Mouse (Mus musculus) cerebral cortex, adult 2 months (tissue): ENCODE measurements around the gene Rrm1.

ENCODE experiments used
- WGBS: fragments of 180-500 bp; shearing (Covaris S2); methylation state at CpG from one replicate; pipeline ENCODE4 v1.1.7; 2018; 5-methylcytosine and 5-hydroxymethylcytosine counted together

Gene Rrm1

DNA sequence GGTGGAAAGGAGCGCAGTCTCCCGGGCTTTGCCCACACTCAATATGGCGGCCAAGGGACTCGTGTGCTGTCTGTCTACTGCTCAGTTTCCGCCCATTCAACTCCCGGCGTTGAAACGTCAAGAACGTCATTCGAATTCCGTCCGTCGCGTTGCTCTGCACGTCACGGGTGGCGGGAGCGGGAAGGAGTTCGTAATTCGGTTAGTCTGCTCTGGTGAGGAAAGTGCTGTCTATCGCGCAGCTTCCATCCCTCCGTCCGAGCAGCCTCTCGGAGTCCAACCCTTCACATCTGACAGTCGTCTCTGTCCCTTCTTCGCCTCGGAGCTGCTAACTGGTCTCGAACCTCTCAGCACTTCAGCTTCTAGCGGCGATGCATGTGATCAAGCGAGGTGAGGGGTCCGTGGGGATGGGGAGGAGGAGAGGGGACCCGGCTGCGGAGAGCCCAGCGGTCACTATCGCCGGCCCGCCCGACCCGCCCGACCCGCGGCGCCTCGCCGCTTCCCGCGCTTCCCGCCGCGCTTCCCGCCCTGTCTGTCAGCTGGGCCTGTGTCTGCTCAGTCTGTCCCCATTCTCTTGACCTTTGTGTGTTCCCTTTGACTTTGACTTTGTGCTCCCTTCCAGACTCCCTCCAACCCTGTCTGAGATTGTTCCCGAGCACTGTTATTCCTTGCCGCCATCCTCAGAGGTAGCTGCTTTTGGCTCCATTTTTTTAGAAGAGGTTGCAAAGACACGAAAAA is at the start of gene Rrm1:
Rrm1 (plus strand) TSS at position 39 of the 735 bp plus-strand sequence.
- under 1% methylated on average over 56 of the region's 56 CpGs for WGBS

GRCm38 (mm10) chr7:102393898-102394297 is 47.6 kb upstream of the Rrm1 start:
- WGBS, result 87% methylated on average over 2 of the region's 2 CpGs

DNA sequence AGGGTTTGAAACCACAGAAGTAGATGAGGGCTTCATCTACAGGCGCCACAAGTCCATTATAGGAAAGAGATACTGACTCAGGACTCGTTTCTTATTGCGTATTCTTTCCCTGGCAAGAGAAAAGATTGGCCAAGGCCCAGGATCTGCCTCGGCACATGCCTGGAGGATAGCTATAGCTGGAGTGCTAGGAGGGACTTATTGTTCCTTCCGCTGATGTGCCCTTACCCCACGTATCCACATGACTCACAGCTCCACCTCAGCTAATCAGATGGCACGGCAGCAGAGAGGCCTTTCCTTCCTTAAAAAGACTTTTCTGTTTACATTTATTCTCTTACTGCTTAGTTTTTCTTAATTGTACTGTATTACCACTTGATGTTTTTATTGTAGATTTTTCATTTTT is 45.6 kb upstream of the Rrm1 start:
- 51% methylated on average over 7 of the region's 7 CpGs for WGBS

GRCm38 (mm10) chr7:102396331-102396730 is 45.2 kb upstream of the Rrm1 start:
- WGBS, result 94% methylated on average over 3 of the region's 3 CpGs

GRCm38 (mm10) chr7:102399180-102399731 is 42.2 kb upstream of the Rrm1 start:
- WGBS, result 73% methylated on average over 3 of the region's 3 CpGs

GRCm38 (mm10) chr7:102404118-102404517 is 37.4 kb upstream of the Rrm1 start:
- 98% methylated on average over 2 of the region's 2 CpGs for WGBS

DNA sequence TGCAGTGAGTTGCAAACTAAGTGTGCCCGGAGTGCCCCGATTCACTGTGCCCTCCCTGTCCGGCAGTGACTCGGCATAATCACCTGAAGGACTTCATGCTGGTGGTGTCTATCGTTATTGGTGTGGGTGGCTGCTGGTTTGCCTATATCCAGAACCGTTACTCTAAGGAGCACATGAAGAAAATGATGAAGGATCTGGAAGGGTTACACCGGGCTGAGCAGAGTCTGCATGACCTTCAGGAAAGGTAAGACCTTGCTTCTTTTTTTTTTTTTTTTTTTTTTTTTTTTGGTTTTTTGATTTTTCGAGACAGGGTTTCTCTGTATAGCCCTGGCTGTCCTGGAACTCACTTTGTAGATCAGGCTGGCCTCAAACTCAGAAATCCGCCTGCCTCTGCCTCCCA is 26.2 kb upstream of the Rrm1 start:
- WGBS, result 88% methylated on average over 9 of the region's 9 CpGs

DNA sequence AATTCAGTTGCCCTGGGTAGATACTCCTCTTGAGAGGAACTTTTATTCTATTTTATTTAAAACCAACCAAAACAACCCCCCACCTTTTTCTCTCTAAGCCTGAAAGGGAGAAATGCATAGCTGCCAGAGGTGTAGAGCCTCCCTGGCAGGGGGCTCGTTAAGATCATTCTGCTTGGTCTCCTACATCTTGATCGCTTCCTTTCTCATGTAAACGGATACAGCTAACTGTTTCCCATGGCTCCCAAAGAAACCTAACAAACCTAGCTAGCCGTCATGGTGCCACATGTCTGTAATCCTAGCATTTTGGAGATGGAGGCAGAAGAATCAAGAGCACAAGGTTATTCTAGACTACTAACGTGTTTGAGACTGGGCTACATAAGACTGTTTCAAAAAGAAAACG is 25.7 kb upstream of the Rrm1 start:
- 80% methylated on average over 6 of the region's 6 CpGs for WGBS

DNA sequence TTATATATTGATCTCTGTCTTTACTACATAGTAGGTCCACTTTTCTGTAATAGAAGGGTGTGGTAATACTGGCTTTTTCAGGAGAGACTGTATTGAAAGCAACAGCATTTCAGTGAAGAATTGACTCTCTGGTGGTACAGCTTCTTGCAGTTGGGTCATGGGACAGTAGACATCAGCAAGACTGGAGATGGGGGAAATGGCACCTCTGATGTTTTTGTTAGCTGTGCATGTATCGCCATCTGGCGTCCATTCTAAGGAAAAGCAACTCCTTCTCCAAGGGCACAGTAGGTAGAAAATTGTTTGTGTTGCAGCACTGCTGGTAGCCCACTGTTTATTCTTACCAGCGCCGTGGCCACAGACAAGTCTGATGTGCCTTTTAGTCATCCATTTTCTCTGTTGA is 24.1 kb upstream of the Rrm1 start:
- WGBS, result 2% methylated on average over 4 of the region's 4 CpGs

- WGBS, result 97% methylated on average over 2 of the region's 2 CpGs
These were observed 19.5 kb upstream of the Rrm1 start for GRCm38 (mm10) chr7:102422036-102422435.

- WGBS, result 60% methylated on average over 6 of the region's 6 CpGs
These were observed 15.4 kb upstream of the Rrm1 start for GRCm38 (mm10) chr7:102425933-102426685.

GRCm38 (mm10) chr7:102434344-102434743 is 7.2 kb upstream of the Rrm1 start:
- 85% methylated on average over 2 of the region's 2 CpGs for WGBS

GRCm38 (mm10) chr7:102440822-102441656 is 456 bp upstream of the Rrm1 start:
- WGBS, result 49% methylated on average over 15 of the region's 15 CpGs

DNA sequence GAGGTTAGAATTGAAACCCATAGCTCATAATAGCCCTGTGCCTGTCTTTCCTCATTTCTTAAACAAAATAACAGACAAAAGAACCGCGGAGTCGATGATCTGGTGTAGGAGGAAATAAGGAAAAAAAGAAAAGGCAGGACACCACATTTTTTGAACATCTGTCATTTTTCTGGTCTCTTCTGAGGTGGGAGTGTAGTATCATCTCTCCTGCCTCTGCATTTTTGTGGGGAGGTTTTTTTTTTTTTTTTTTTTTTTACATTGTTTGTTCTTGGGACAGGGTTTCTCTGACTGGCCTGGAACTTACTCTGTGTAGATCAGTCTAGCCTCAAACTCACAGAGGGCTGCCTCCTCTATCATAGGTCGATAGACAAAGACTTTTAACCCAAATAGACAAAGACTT is 937 bp downstream of the Rrm1 start:
- 2% methylated on average over 4 of the region's 4 CpGs for WGBS

DNA sequence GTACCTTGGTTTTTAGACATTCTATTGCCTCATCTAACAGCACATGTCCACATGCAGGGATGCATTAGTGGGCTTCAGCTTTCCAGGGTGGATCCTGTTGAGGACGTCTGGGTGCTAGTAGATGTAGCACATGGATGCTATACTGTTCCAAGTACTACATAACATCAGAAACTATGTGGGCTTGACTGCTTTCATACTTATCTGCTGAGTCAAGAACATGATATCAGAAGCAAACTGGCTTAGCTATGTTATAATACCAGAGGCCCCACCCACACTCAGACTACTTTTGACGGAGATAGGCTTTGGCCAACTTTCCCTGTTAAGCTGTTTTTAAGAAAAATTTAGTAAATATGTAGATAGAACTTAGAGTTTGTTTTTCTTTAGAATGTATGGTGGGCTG is 2.8 kb downstream of the Rrm1 start:
- 90% methylated on average over 2 of the region's 2 CpGs for WGBS

DNA sequence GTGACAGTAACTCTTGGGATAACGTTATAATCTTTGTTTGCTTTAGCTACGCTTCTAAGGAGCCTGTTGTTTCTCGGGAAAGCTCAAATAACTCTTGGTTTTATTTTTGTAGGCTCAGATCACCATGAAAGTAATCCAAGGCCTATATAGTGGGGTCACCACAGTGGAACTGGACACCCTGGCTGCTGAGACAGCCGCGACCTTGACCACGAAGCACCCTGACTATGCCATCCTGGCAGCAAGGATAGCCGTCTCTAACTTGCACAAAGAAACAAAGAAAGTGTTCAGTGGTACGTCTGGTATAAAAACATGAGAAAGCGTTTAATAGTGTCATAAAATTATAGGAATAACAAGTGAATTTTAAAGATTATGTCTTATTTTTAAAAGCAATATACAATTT is 4.9 kb downstream of the Rrm1 start:
- WGBS, result 92% methylated on average over 9 of the region's 9 CpGs

GRCm38 (mm10) chr7:102458618-102459380 is 17.3 kb downstream of the Rrm1 start:
- 82% methylated on average over 5 of the region's 5 CpGs for WGBS

GRCm38 (mm10) chr7:102467566-102467965 is 26.1 kb downstream of the Rrm1 start:
- WGBS, result 86% methylated on average over 8 of the region's 8 CpGs

DNA sequence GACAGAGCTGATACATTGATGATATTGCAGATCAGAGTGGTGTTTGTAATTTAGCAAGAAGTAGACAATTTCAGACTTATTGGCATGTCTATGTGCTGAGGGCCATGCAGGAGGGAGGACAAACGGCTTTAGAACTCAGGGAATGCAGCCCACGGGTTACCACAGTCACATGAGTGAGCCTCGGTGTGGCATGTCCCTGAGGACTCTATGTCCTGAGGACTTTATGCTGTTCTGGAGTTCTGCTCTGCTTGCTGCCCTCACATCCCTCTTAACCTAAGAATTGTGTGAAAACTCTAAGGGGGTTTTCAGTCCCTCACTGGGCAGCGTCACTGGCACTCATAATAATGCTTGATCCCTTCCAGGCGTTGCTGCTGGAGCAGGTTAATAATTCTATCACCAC is 31.2 kb downstream of the Rrm1 start:
- WGBS, result 82% methylated on average over 5 of the region's 5 CpGs

GRCm38 (mm10) chr7:102476601-102477000 is 35.1 kb downstream of the Rrm1 start:
- 90% methylated on average over 5 of the region's 5 CpGs for WGBS

DNA sequence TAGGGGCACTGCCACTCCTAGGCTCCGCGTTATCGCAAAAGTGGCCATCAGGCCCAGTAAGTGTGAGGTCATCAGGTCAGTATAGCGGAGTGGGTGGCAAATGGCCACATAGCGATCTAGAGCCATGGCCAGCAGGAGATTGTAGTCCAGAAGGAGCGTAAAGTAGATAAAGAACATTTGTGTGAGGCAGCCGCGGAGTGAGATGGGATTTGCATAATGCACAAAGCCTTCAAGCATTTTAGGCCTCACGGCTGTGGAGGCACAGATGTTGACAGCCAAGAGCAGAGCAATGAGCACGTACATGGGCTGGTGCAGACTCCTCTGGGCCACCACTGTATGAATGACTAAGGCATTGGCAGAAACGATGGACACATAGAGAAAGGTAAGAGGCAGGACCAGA is 35.9 kb downstream of the Rrm1 start:
- 64% methylated on average over 11 of the region's 11 CpGs for WGBS
